Mouse (Mus musculus) kidney, embryonic 14.5 days (tissue): ENCODE results near the gene Gpx6. TPM values are rescaled to one million over a fixed set of nuclear protein-coding genes. Genes with fewer than 3 reads are reported as not detected.

ENCODE experiments used
- ATAC-seq: fragments of 200-750 bp; cut with Nextera tagmentation; 2 replicates; pipeline ENCODE4 v1.8.0; 2017; ENCODE audit warnings: moderate number of reproducible peaks, mild to moderate bottlenecking, moderate TSS enrichment, moderate library complexity; ENCODE audit not compliant: low FRiP score, low TSS enrichment
- H3K27ac ChIP-seq: fragments of 300-500 bp; sonication (generic); 2 replicates; pipeline ENCODE4 v1.5.1; 2014; ENCODE audit warnings: low read depth, mild to moderate bottlenecking, low read length, moderate library complexity, mixed read lengths
- H3K27me3 ChIP-seq: fragments of 300-500 bp; sonication (generic); 2 replicates; pipeline ENCODE4 v1.6.1; 2014; ENCODE audit warnings: mild to moderate bottlenecking, low read length; ENCODE audit not compliant: control insufficient read depth, insufficient read depth
- H3K36me3 ChIP-seq: fragments of 300-500 bp; sonication (generic); 2 replicates; pipeline ENCODE4 v1.6.1; 2014; ENCODE audit warnings: low read length, mixed read lengths; ENCODE audit not compliant: control insufficient read depth, insufficient read depth
- H3K4me1 ChIP-seq: fragments of 300-500 bp; sonication (generic); 2 replicates; pipeline ENCODE4 v1.6.1; 2014; ENCODE audit warnings: low read length, mixed read lengths; ENCODE audit not compliant: control insufficient read depth, insufficient read depth
- H3K4me2 ChIP-seq: fragments of 300-500 bp; sonication (generic); replicated peaks from 2 replicates; pipeline ENCODE4 v1.6.1; 2014; ENCODE audit warnings: low read depth, mild to moderate bottlenecking, low read length
- H3K4me3 ChIP-seq: fragments of 300-500 bp; sonication (generic); 2 replicates; pipeline ENCODE4 v1.5.1; 2014; ENCODE audit warnings: mild to moderate bottlenecking, low read length
- H3K9ac ChIP-seq: fragments of 300-500 bp; sonication (generic); 2 replicates; pipeline ENCODE4 v1.6.1; 2014; ENCODE audit warnings: low read depth, mild to moderate bottlenecking, low read length, moderate library complexity
- H3K9me3 ChIP-seq: fragments of 300-500 bp; sonication (generic); 2 replicates; pipeline ENCODE4 v1.6.1; 2016; ENCODE audit warnings: low read length; ENCODE audit not compliant: control insufficient read depth
- WGBS: fragments of 180-500 bp; shearing (Covaris S2); extraction: QIAGEN DNeasy Blood & Tissue Kit; methylation state at CpG from one replicate; pipeline ENCODE4 v1.1.7; 2014; 5-methylcytosine and 5-hydroxymethylcytosine counted together
- polyA plus RNA-seq: library from polyadenylated mRNA; unstranded; fragments of >200 nt; fragmentation: Nextera tagmentation; extraction: Ambion mirVana; gene quantifications from 2 replicates; pipeline ENCODE4 v1.2.1, GENCODE M21; 2014

The Gpx6 gene
- polyA plus RNA-seq, 1 experiment from 2014 or later: 3.9 TPM

- no peak for ATAC-seq
- Histone ChIP-seq H3K4me2 (no peak overlapping the region), H3K27ac (no peak overlapping the region), H3K4me1 (no peaks in the 10 kb centered on the region), H3K36me3 (no peaks in the 10 kb centered on the region), H3K9ac (no peak overlapping the region), H3K27me3 (no peaks in the 10 kb centered on the region), H3K9me3 (no peaks in the 10 kb centered on the region), H3K4me3 (no peak overlapping the region)
Observed at GRCm38 (mm10) chr13:21350593-21350992, 38.7 kb downstream of the Gpx6 start.

- WGBS: 1% methylated on average over 29 of the region's 29 CpGs
- H3K27me3 ChIP-seq: no peaks in the 10 kb centered on the region
Observed at GRCm38 (mm10) chr13:21362621-21363248, 50.8 kb downstream of the Gpx6 start, which contains the start of gene Zscan12. Gene Zscan12, plus strand, starts transcription at chr13:21362820.

GRCm38 (mm10) chr13:21363719-21364118, 51.8 kb downstream of the Gpx6 start:
- Histone ChIP-seq H3K4me3 (peak overlapping the region; percentile 79), H3K4me2 (peak overlapping the region; percentile 65), H3K27ac (no peak overlapping the region), H3K4me1 (peaks cover 10% of the 10 kb centered on the region), H3K36me3 (peaks cover 15% of the 10 kb centered on the region), H3K9me3 (no peaks in the 10 kb centered on the region), H3K9ac (peak overlapping the region; percentile 89; the same call in 1 of the 2 replicates), H3K27me3 (no peaks in the 10 kb centered on the region)
- ATAC-seq: no peak
- 81% methylated on average over 12 of the region's 12 CpGs for WGBS

More at GRCm38 (mm10) chr13:21362621-21363248, 50.8 kb downstream of the Gpx6 start, which contains the start of gene Zscan12:
- no peaks in the 10 kb centered on the region for H3K9me3 ChIP-seq
- peaks cover 10% of the 10 kb centered on the region for H3K4me1 ChIP-seq
- H3K9ac ChIP-seq: peak within 1 kb of the TSS; percentile 89
- H3K4me3 ChIP-seq: peak within 1 kb of the TSS; percentile 79
- H3K4me2 ChIP-seq: peak within 1 kb of the TSS; percentile 65
- H3K27ac ChIP-seq: 0 out of 2 replicates have a peak within 1 kb of the TSS, but pooled peaks have one; percentile 30
- H3K36me3 ChIP-seq: peaks cover 9% of the 10 kb centered on the region; the same call in 1 of the 2 replicates
- ATAC-seq: peak; percentile 99

GRCm38 (mm10) chr13:21366635-21367034, 54.7 kb downstream of the Gpx6 start:
- no peak overlapping the region for H3K4me2 ChIP-seq
- H3K27me3 ChIP-seq: no peaks in the 10 kb centered on the region
- peaks cover 10% of the 10 kb centered on the region for H3K4me1 ChIP-seq
- H3K4me3 ChIP-seq: no peak overlapping the region
- no peak for ATAC-seq
- peaks cover 34% of the 10 kb centered on the region for H3K36me3 ChIP-seq
- no peak overlapping the region for H3K9ac ChIP-seq
- WGBS: 88% methylated on average over 6 of the region's 6 CpGs
- no peak overlapping the region for H3K27ac ChIP-seq
- no peaks in the 10 kb centered on the region for H3K9me3 ChIP-seq

Other genes with a start within 250 kb of the Gpx6 start
- gene Olfr1370, start 237.2 kb upstream of the Gpx6 start, polyA plus RNA-seq: not detected in 2 replicates
- gene Olfr1369-ps1, start 200.6 kb upstream of the Gpx6 start, polyA plus RNA-seq: 0.06 TPM in 1 of 2 replicates, not detected in the other
- not detected in 2 replicates for gene Olfr263, start 182.5 kb upstream of the Gpx6 start, polyA plus RNA-seq
- not detected in 2 replicates for gene Olfr1368, start 166.3 kb upstream of the Gpx6 start, polyA plus RNA-seq
- gene Trim27, start 132.7 kb upstream of the Gpx6 start, polyA plus RNA-seq: 145 and 164 TPM in 2 replicates
- gene Gpx5, start 19.4 kb upstream of the Gpx6 start, polyA plus RNA-seq: not detected in 2 replicates
- not detected in 2 replicates for gene Olfr1367, start 34.8 kb downstream of the Gpx6 start, polyA plus RNA-seq
- gene Zscan12, start 50.7 kb downstream of the Gpx6 start, polyA plus RNA-seq: 10.9 and 15.5 TPM in 2 replicates
- 73.9 and 80.4 TPM in 2 replicates for gene Zkscan3, start 90.6 kb downstream of the Gpx6 start, polyA plus RNA-seq
- gene Pgbd1, start 128.9 kb downstream of the Gpx6 start, polyA plus RNA-seq: 3.4 and 4.9 TPM in 2 replicates
- gene Zscan26, start 141.6 kb downstream of the Gpx6 start, polyA plus RNA-seq: 23.5 and 27.6 TPM in 2 replicates
- 2.2 and 2.6 TPM in 2 replicates for gene Nkapl, start 156.4 kb downstream of the Gpx6 start, polyA plus RNA-seq
- gene Zkscan4, start 166.8 kb downstream of the Gpx6 start, polyA plus RNA-seq: 3.2 and 3.8 TPM in 2 replicates
- not detected in 2 replicates for gene Gm10065, start 167.3 kb downstream of the Gpx6 start, polyA plus RNA-seq
- 0.23 and 0.34 TPM in 2 replicates for gene AK157302, start 183.1 kb downstream of the Gpx6 start, polyA plus RNA-seq
- 4.7 and 7.2 TPM in 2 replicates for gene Gm11273, start 189.3 kb downstream of the Gpx6 start, polyA plus RNA-seq
- gene Zkscan8, start 219.0 kb downstream of the Gpx6 start, polyA plus RNA-seq: 7.3 and 11.8 TPM in 2 replicates
- 0.18 and 0.20 TPM in 2 replicates for gene Olfr1366, start 230.7 kb downstream of the Gpx6 start, polyA plus RNA-seq
- gene Olfr1535, start 247.8 kb downstream of the Gpx6 start, polyA plus RNA-seq: 0.05 TPM in 1 of 2 replicates, not detected in the other